Mouse (Mus musculus) testis, postnatal 14 days (tissue): Measurements from ENCODE around the gene Mex3a.

ENCODE experiments used
- DNase-seq: peaks from one replicate; pipeline ENCODE4 v3.0.0; 2021; ENCODE audit warnings: low spot score

The Mex3a gene

GRCm38 (mm10) chr3:88505765-88506164, 26.4 kb upstream of the Mex3a start:
- no peak for DNase-seq

DNA sequence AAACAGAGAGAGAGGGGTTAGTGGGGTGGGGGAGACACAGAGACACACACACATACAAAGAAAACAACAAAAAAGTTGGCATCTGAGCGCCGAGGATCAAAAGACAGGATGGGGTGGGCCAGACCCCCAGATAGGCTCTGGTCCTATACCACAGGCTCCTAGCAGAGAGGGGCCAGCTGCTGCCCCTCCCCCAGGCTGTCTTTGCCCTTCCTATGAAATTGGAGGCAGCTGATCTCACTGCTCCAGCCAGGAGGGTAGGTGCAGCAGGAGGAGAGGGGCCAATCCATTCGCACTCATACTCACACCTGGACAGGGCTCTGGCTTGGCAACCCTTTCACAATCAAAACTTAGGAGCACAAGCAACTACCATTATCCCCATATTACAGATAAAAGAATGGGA, 22.9 kb upstream of the Mex3a start:
- DNase-seq = no peak

DNA sequence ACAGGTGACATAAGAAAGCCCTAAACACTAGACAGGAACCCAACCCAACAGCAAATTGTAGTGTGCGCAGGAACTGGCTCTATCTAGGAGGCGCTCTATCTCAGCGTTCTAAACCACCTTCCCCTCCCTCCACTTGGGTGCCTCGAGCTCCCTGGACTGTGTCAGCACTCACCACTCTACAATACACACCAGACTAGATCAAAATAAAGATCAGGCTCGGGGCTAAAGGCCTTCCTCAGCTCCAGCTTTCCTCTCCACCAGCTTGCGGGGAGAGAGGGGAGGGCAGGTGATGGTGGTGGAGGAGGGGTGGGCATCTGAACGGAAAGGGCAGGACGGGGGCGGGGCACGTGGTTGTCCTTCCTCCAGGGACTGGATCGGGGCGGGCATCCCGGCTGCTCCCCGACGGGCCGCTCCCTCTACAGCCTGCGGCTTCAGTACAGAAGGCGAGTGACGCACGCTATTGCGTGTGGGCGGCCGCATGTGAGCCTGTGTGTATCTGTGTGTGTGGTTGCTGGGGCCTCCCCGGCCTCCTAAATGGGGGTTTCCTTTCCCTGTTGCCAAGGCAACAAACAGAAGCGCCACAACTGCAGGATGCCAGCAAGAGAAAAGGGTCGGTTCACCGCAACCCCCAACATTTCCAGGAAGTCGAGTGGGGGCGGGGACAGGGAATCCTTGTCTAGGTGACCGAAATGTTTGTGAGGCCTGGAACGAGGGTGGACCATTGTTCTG, 22.3 kb upstream of the Mex3a start, which contains the start of gene Lmna:
Gene Lmna, minus strand, starts transcription at position 265 of the 729 bp plus-strand sequence.
- DNase-seq = peak; percentile 89

- DNase-seq = no peak
Observed at GRCm38 (mm10) chr3:88510421-88511289, 21.5 kb upstream of the Mex3a start.

GRCm38 (mm10) chr3:88511559-88511958, 20.6 kb upstream of the Mex3a start:
- DNase-seq = no peak

- DNase-seq = no peak
Observed at GRCm38 (mm10) chr3:88512141-88512895, 19.9 kb upstream of the Mex3a start.

DNA sequence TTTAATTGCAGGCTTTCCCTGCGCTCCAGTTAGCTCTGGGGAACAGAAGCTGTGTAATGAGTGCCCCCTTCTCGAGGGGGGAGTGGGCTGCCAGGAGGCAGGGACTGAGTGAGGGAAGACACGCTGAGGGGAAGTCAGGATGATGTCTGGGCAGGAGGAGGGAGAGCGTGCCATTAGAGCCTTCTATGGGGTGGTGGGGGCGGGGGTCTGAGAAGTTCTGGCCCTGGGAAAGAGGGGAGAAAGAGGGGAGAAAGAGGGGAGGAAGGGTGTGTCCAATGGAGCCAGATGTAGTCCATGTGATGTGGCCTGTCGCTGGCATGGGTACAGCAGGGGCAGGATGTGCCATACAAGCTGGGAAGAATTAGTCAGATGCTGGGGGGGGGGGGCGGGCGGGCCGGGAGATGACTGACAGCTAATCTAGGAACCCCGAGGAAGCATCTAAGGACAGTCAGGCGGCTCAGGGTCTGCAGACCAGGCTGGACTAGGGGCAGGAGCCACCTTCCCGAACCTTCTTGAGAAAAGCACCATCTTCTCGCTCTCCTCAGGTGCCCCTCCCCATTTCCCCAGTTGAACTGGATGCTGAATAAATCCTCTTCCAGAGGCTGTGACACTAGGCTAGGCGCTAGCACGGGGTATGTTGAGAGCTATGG, 19.2 kb upstream of the Mex3a start:
- DNase-seq = no peak

- DNase-seq = no peak
Observed at GRCm38 (mm10) chr3:88513546-88514115, 18.6 kb upstream of the Mex3a start.

- DNase-seq = no peak
Observed at GRCm38 (mm10) chr3:88514231-88515094, 17.7 kb upstream of the Mex3a start.

DNA sequence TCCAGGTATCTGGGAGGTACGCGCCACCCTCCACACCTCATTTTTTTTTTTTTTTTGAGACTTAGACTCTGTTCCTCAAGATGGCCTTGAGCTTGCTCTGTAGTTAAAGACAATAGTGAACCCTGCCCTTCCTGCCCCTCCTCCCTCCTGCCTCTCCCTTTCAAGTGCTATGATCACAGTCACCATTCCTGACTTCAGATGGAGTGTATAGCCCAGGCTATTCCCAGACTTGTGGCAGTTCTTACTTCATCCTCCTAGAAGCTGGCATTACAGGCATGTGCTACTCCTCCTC, 17.2 kb upstream of the Mex3a start:
- no peak for DNase-seq

DNA sequence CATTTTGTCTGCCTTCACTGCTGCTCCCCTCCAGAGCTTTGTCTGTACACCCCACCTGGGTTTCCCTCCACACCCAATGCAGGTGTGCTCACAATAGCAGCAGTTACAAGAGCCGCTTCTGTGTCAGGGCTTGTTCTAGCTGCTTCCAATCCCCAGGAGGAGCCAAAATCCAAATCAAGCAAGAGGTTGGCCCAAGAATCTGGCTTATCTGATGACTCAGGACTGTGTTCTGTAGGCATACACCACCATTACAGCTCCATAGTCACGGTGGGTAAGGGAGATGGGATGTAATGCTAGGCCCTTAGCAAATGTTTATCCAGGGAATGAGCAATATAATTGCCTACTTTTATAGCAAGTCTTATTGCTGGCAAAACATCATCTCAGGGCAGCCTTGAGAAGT, 15.8 kb upstream of the Mex3a start:
- DNase-seq = no peak

GRCm38 (mm10) chr3:88518411-88518810, 13.8 kb upstream of the Mex3a start:
- DNase-seq = no peak

GRCm38 (mm10) chr3:88520078-88520477, 12.1 kb upstream of the Mex3a start:
- DNase-seq = no peak

DNA sequence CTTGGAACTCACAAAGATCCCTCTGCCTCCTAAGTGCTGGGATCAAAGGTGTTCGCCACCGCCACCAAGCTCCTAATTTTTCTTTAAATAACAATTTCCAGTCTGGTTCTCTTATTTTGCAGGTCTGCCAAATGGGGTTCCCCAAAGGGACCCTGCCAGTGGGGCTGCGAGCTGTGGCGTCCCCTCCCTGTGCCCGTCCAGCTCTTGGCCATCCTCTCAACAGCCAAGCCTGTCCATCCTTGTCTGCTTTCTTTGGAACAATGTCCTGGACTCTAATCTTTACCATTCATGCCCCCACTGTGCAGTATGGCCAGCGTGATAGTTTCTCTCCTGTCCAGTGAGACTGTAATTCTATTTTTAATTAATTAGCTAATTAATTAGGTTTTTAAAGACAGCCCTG, 11.0 kb upstream of the Mex3a start:
- no peak for DNase-seq

DNA sequence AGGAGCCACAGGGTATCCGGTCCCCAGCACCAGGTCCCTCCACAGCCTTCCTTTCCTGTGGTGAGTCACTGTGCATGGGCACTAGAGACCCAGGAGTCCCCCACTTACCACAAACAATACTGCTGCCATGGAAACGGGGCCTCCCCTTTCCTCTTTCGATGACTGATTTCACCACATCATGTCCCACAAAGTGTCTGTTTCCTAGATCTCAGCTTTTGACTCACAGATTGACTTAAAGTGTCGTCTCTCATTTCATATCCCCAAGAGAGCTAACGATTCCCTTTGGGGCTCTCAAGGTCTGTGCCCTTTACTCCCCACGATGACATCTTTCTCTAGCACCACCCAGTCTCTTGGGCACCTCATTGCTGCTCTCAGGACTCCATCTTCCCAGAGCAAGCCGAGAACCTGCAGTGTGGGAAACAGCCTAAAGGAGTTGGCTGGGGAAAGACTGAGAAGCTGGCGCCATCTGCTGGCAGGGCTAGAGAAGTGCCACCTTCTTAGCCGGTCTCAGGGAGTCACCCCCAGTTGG, 10.3 kb upstream of the Mex3a start:
- DNase-seq = peak; percentile 50

GRCm38 (mm10) chr3:88523027-88523426, 9.2 kb upstream of the Mex3a start:
- DNase-seq = no peak

GRCm38 (mm10) chr3:88525021-88525420, 7.2 kb upstream of the Mex3a start:
- DNase-seq = no peak

DNA sequence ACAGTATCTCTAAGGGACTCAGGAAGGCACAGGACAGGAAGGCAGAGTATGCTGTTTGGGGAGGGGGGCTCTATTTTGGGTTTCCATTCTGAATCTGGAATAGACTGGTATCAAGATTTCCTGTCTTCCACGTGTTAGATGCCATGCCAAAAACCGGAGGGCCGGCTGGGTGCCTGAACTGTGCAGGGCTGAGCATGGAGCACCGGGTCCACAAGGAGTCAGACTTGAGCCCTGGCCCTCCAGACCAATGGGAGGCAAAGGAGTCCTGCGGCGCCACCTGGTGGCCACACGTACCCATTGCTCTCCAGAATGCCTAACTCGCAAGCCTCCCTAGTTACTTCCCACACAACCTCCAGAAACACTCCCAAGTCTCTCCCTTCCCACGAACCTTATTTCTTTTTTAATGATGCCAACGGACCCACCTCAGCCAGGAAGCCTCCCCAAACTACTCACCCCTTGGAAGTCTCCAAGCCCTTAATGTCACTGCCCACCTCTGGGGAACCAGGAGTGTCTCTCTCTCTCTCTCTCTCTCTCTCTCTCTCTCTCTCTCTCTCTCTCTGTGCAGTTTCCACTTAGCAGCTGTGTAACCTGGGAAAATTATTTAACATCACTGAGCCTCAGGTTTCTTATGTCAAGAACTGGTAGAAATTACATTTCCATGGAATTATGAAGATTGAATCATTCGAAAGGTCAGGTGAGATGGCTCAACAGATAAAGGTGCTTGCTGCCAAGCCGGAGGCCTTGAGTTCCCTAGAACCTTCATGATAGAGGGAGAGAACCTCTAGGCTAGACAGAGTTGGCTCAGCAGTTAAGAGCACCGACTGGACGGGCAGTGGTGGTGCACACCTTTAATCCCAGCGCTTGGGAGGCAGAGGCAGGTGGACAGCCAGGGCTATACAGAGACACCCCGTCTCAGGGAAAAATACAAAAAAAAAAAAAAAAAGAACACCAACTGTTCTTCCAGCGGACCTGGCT, 5.8 kb upstream of the Mex3a start:
- peak; percentile 80 for DNase-seq

- no peak for DNase-seq
Observed at GRCm38 (mm10) chr3:88527565-88527964, 4.6 kb upstream of the Mex3a start.
